Mouse (Mus musculus): ENCODE measurements at regions not wholly inside any gene's neighbourhood (a gene's known extent, or its start where the extent isn't known, plus 50 kb on each side); places are given as distances from the start of the nearest gene placed in this dataset.

- TF ChIP-seq MYC (IDR thresholded peaks at IDR 0.05; ENCODE audit: low read depth, low read length) (no peak), CHD1 (IDR thresholded peaks at IDR 0.05; ENCODE audit: low read depth, low read length) (no peak), ETS1 (IDR thresholded peaks at IDR 0.05; ENCODE audit: low read depth, low read length) (no peak), MAFK (IDR thresholded peaks at IDR 0.05; ENCODE audit: borderline replicate concordance, low read depth, low read length) (no peak), MXI1 (IDR thresholded peaks at IDR 0.05; ENCODE audit: low read depth, low read length) (no peak)
- Histone ChIP-seq H3K4me3 (ENCODE audit: control insufficient read depth in 1 of 2, insufficient read depth in 1 of 2, low read depth in 2 of 2, low read length in 2 of 2) (no peak overlapping the region), H3K27ac (ENCODE audit: control insufficient read depth, low read depth, low read length) (no peak overlapping the region), H3K79me2 (ENCODE audit: control insufficient read depth, insufficient read depth, low read length, poor library complexity) (no peaks in the 10 kb centered on the region), H3K9me3 (replicated peaks; ENCODE audit: insufficient read depth, low read length) (no peaks in the 10 kb centered on the region), H3K36me3 (ENCODE audit: control insufficient read depth in 1 of 2, insufficient read depth in 2 of 2, low read length in 2 of 2) (peaks cover 0 to 40% of the 10 kb centered on the region in 2 experiments; a peak in 2 of 4 replicates), H3K27me3 (ENCODE audit: control insufficient read depth in 1 of 2, insufficient read depth in 2 of 2, low read length in 2 of 2) (no peaks in the 10 kb centered on the region), H3K4me1 (ENCODE audit: control insufficient read depth in 1 of 2, insufficient read depth in 2 of 2, low read length in 2 of 2) (peaks cover 15 to 40% of the 10 kb centered on the region in 2 experiments), H3K9ac (ENCODE audit: control insufficient read depth, low read depth, low read length, poor library complexity, severe bottlenecking) (no peak overlapping the region)
- no peak for DNase-seq (ENCODE audit: low read depth, low spot score)
Observed at GRCm38 (mm10) chr3:61068229-61068628, 65.6 kb downstream of the P2ry1 start.

GRCm38 (mm10) chr3:61071041-61071440, 68.4 kb downstream of the P2ry1 start:
- Histone ChIP-seq H3K27me3 (ENCODE audit: control insufficient read depth in 1 of 2, insufficient read depth in 2 of 2, low read length in 2 of 2) (no peaks in the 10 kb centered on the region), H3K4me1 (ENCODE audit: control insufficient read depth in 1 of 2, insufficient read depth in 2 of 2, low read length in 2 of 2) (peaks cover 16 to 30% of the 10 kb centered on the region in 2 experiments), H3K36me3 (ENCODE audit: control insufficient read depth in 1 of 2, insufficient read depth in 2 of 2, low read length in 2 of 2) (peaks cover 0 to 37% of the 10 kb centered on the region in 2 experiments; a peak in 2 of 4 replicates), H3K9ac (ENCODE audit: control insufficient read depth, low read depth, low read length, poor library complexity, severe bottlenecking) (no peak overlapping the region), H3K4me3 (ENCODE audit: control insufficient read depth in 1 of 2, insufficient read depth in 1 of 2, low read depth in 2 of 2, low read length in 2 of 2) (no peak overlapping the region), H3K9me3 (replicated peaks; ENCODE audit: insufficient read depth, low read length) (no peaks in the 10 kb centered on the region), H3K79me2 (ENCODE audit: control insufficient read depth, insufficient read depth, low read length, poor library complexity) (no peaks in the 10 kb centered on the region), H3K27ac (ENCODE audit: control insufficient read depth, low read depth, low read length) (no peak overlapping the region)
- no peak for TF ChIP-seq MYB (IDR thresholded peaks at IDR 0.05; ENCODE audit: low read depth, low read length)
- no peak for TF ChIP-seq ZC3H11A (IDR thresholded peaks at IDR 0.05; ENCODE audit: low read depth, low read length)
- TF ChIP-seq ELF1 (IDR thresholded peaks at IDR 0.05; ENCODE audit: low read depth, low read length): no peak
- no peak for TF ChIP-seq SIN3A (IDR thresholded peaks at IDR 0.05; ENCODE audit: low read length)
- TF ChIP-seq ETS1 (IDR thresholded peaks at IDR 0.05; ENCODE audit: low read depth, low read length): no peak
- no peak for TF ChIP-seq USF1 (IDR thresholded peaks at IDR 0.05; ENCODE audit: low read depth, low read length)
- no peak for TF ChIP-seq ZKSCAN1 (IDR thresholded peaks at IDR 0.05; ENCODE audit: low read depth, low read length)
- no peak for TF ChIP-seq TBP (IDR thresholded peaks at IDR 0.05; ENCODE audit: low read depth, low read length)
- no peak for TF ChIP-seq MYC (IDR thresholded peaks at IDR 0.05; ENCODE audit: low read depth, low read length)
- no peak for TF ChIP-seq GATA1 (IDR thresholded peaks at IDR 0.05; ENCODE audit: low read depth, low read length)
- TF ChIP-seq NELFE (IDR thresholded peaks at IDR 0.05; ENCODE audit: low read depth, low read length): no peak
- TF ChIP-seq MEF2A (IDR thresholded peaks at IDR 0.05; ENCODE audit: extremely low read depth, insufficient replicate concordance, low read depth, low read length, poor library complexity, severe bottlenecking): no peak
- TF ChIP-seq SMC3 (IDR thresholded peaks at IDR 0.05; ENCODE audit: low read depth, low read length): no peak
- TF ChIP-seq RAD21 (IDR thresholded peaks at IDR 0.05; ENCODE audit: low read depth, low read length): no peak
- no peak for DNase-seq (ENCODE audit: low read depth, low spot score)

Data from MEL (cell line).